Mouse (Mus musculus) stomach, embryonic 14.5 days (tissue): ENCODE measurements at regions not wholly inside any gene's neighbourhood (a gene's known extent, or its start where the extent isn't known, plus 50 kb on each side); places are given as distances from the start of the nearest gene placed in this dataset.

Experiments used
- ATAC-seq: fragments of 200-750 bp; cut with Nextera tagmentation; 2 replicates; pipeline ENCODE4 v1.8.0; 2017; ENCODE audit warnings: low read depth, moderate TSS enrichment; ENCODE audit not compliant: insufficient number of reproducible peaks, insufficient read depth, low FRiP score
- H3K27ac ChIP-seq: fragments of 300-500 bp; sonication (generic); 2 replicates; pipeline ENCODE4 v1.5.1; 2014; ENCODE audit warnings: mild to moderate bottlenecking, low read length, moderate library complexity, mixed read lengths
- H3K27me3 ChIP-seq: fragments of 300-500 bp; sonication (generic); 2 replicates; pipeline ENCODE4 v1.6.1; 2014; ENCODE audit warnings: low read length, control low read depth, mixed read lengths; ENCODE audit not compliant: control insufficient read depth, insufficient read depth
- H3K36me3 ChIP-seq: fragments of 300-500 bp; sonication (generic); 2 replicates; pipeline ENCODE4 v1.6.1; 2014; ENCODE audit warnings: mild to moderate bottlenecking, control low read depth, low read length, moderate library complexity, mixed read lengths; ENCODE audit not compliant: control insufficient read depth, insufficient read depth
- H3K4me1 ChIP-seq: fragments of 300-500 bp; sonication (generic); 2 replicates; pipeline ENCODE4 v1.6.1; 2014; ENCODE audit warnings: low read length, control low read depth, mixed read lengths; ENCODE audit not compliant: control insufficient read depth, insufficient read depth
- H3K4me2 ChIP-seq: fragments of 300-500 bp; sonication (generic); replicated peaks from 2 replicates; pipeline ENCODE4 v1.6.1; 2014; ENCODE audit warnings: low read depth, low read length, control low read depth
- H3K4me3 ChIP-seq: fragments of 300-500 bp; sonication (generic); 2 replicates; pipeline ENCODE4 v1.5.1; 2014; ENCODE audit warnings: low read depth, low read length, control low read depth
- H3K9ac ChIP-seq: fragments of 300-500 bp; sonication (generic); replicated peaks from 2 replicates; pipeline ENCODE4 v1.6.1; 2014; ENCODE audit warnings: low read depth, mild to moderate bottlenecking, control low read depth, low read length, moderate library complexity, mixed read lengths
- H3K9me3 ChIP-seq: fragments of 300-500 bp; sonication (generic); 2 replicates; pipeline ENCODE4 v1.6.1; 2016; ENCODE audit warnings: low read depth, low read length, control low read depth; ENCODE audit not compliant: control insufficient read depth
- WGBS: fragments of 180-500 bp; shearing (Covaris S2); extraction: QIAGEN DNeasy Blood & Tissue Kit; methylation state at CpG from one replicate; pipeline ENCODE4 v1.1.7; 2014; 5-methylcytosine and 5-hydroxymethylcytosine counted together

GRCm38 (mm10) chr13:63724293-63724692, 90.7 kb upstream of the Ercc6l2 start:
- H3K27me3 ChIP-seq: no peaks in the 10 kb centered on the region
- 0 out of 2 replicates have a peak overlapping the region, but pooled peaks have one; percentile 59 for H3K27ac ChIP-seq
- H3K9ac ChIP-seq: no peak overlapping the region
- no peak overlapping the region for H3K4me3 ChIP-seq
- 56% methylated on average over 2 of the region's 2 CpGs for WGBS
- peaks cover 32% of the 10 kb centered on the region for H3K4me1 ChIP-seq
- H3K36me3 ChIP-seq: no peaks in the 10 kb centered on the region
- H3K9me3 ChIP-seq: no peaks in the 10 kb centered on the region
- ATAC-seq: no peak
- H3K4me2 ChIP-seq: no peak overlapping the region

DNA sequence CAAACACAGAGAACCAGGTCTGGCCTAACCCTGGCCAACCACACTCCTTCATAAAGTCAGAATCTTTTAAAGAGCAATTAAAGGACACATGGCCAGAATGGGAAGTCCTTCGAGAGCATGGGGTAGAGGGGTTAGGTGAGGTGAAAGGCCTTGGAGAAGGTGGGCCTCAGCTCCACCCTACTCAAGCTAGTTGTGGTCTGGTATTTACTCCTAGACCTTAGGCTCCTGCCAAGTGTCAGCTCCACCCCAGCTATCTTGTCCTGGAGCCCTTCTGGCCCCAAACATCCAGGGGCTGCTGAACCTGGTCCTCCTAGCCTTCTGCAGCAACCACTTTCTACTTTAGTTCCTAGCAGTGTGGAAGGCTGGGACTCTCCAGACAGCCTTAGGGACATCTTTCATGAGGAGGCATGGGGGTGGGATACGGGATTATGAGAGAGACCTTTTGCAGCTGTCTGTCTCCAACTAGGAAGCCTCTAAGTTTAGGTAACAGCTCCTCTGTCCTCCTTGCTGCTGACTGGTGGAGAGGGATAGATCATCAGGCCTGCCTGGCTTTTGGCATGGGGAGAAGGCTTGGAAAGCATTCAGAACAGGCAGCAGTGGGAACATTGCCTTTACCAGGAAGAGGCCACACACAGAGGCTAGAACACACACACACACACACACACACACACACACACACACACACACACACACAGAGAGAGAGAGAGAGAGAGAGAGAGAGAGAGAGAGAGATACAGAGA, 90.0 kb upstream of the Ercc6l2 start:
- ATAC-seq: no peak
- no peak overlapping the region for H3K4me2 ChIP-seq
- no peak overlapping the region for H3K9ac ChIP-seq
- H3K36me3 ChIP-seq: no peaks in the 10 kb centered on the region
- H3K27ac ChIP-seq: peak overlapping the region; percentile 59
- H3K9me3 ChIP-seq: no peaks in the 10 kb centered on the region
- H3K4me3 ChIP-seq: no peak overlapping the region
- no peaks in the 10 kb centered on the region for H3K27me3 ChIP-seq
- peaks cover 25% of the 10 kb centered on the region for H3K4me1 ChIP-seq
- 51% methylated on average over 2 of the region's 2 CpGs for WGBS

DNA sequence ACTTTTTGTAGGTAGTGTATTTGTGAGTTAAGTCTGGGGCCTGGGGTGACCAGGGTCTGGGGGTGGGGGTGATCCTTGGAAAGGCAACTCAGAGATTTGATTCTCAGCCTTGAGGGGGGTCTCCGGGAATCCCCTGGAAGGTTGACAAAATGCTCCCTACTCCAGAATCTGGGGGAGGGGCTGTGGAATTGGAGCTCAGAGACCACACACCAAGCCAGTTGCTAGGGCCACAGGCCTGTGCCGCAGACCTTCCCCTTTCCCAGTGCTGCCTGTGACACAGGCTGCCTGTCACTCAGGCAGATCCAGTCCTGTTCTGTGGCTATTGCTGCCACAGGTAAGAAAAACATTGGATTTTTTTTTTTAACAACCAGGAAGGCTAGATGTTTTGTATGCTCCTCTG, 89.0 kb upstream of the Ercc6l2 start:
- no peaks in the 10 kb centered on the region for H3K9me3 ChIP-seq
- H3K36me3 ChIP-seq: no peaks in the 10 kb centered on the region
- 0 out of 2 replicates have a peak, but pooled peaks have one; percentile 31 for ATAC-seq
- H3K27ac ChIP-seq: peak overlapping the region; percentile 59
- WGBS: 14% methylated on average over 2 of the region's 2 CpGs
- no peak overlapping the region for H3K4me3 ChIP-seq
- no peaks in the 10 kb centered on the region for H3K27me3 ChIP-seq
- no peak overlapping the region for H3K4me2 ChIP-seq
- peaks cover 17% of the 10 kb centered on the region; the same call in 1 of the 2 replicates for H3K4me1 ChIP-seq
- no peak overlapping the region for H3K9ac ChIP-seq

- 81% methylated on average over 6 of the region's 6 CpGs for WGBS
These were observed 88.5 kb upstream of the Ercc6l2 start for GRCm38 (mm10) chr13:63726509-63726908.

DNA sequence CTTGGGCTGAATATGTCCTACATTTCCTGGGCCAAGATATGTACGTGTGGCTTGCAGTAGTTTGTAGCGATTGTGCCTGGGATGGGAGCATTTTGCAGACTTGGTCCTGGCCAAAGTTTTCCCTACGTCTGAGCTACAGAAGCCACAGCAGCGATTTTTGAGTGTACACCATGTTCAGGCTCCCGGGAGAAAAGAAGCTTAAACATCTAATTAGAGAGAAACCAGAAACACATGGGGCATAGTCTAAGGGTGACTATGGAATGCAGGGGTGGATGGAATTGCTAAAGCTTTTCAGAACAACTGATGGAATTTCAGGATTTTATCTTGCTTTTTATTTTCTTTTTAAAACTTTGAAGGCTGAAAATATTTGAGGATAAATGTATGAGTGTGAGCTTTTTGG, 79.3 kb upstream of the Ercc6l2 start:
- H3K9me3 ChIP-seq: no peaks in the 10 kb centered on the region
- H3K27ac ChIP-seq: no peak overlapping the region
- no peaks in the 10 kb centered on the region for H3K36me3 ChIP-seq
- no peak for ATAC-seq
- H3K9ac ChIP-seq: no peak overlapping the region
- no peak overlapping the region for H3K4me3 ChIP-seq
- no peaks in the 10 kb centered on the region for H3K27me3 ChIP-seq
- no peak overlapping the region for H3K4me2 ChIP-seq
- H3K4me1 ChIP-seq: 0 out of 2 replicates have a peak, but pooled peaks cover 3% of the 10 kb centered on the region
- WGBS: 80% methylated on average over 5 of the region's 5 CpGs

More at GRCm38 (mm10) chr13:63726509-63726908, 88.5 kb upstream of the Ercc6l2 start:
- no peaks in the 10 kb centered on the region for H3K9me3 ChIP-seq
- no peak overlapping the region for H3K9ac ChIP-seq
- peaks cover 15% of the 10 kb centered on the region; the same call in 1 of the 2 replicates for H3K4me1 ChIP-seq
- no peaks in the 10 kb centered on the region for H3K27me3 ChIP-seq
- H3K36me3 ChIP-seq: no peaks in the 10 kb centered on the region
- H3K27ac ChIP-seq: no peak overlapping the region
- no peak for ATAC-seq
- no peak overlapping the region for H3K4me3 ChIP-seq
- H3K4me2 ChIP-seq: no peak overlapping the region

GRCm38 (mm10) chr13:63741879-63742278, 73.2 kb upstream of the Ercc6l2 start:
- Histone ChIP-seq H3K9ac (no peak overlapping the region), H3K4me1 (no peaks in the 10 kb centered on the region), H3K9me3 (no peaks in the 10 kb centered on the region), H3K4me3 (no peak overlapping the region), H3K4me2 (no peak overlapping the region), H3K27me3 (no peaks in the 10 kb centered on the region), H3K27ac (no peak overlapping the region), H3K36me3 (no peaks in the 10 kb centered on the region)
- ATAC-seq: no peak
- WGBS: 72% methylated on average over 2 of the region's 2 CpGs

- ATAC-seq: no peak
- WGBS: 84% methylated on average over 2 of the region's 2 CpGs
- no peak overlapping the region for H3K9ac ChIP-seq
- H3K4me2 ChIP-seq: no peak overlapping the region
- no peaks in the 10 kb centered on the region for H3K4me1 ChIP-seq
- no peaks in the 10 kb centered on the region for H3K27me3 ChIP-seq
- H3K4me3 ChIP-seq: no peak overlapping the region
- H3K27ac ChIP-seq: no peak overlapping the region
- peaks cover 4% of the 10 kb centered on the region; the same call in 1 of the 2 replicates for H3K9me3 ChIP-seq
- no peaks in the 10 kb centered on the region for H3K36me3 ChIP-seq
These were observed 66.3 kb upstream of the Ercc6l2 start for GRCm38 (mm10) chr13:63748788-63749187.

DNA sequence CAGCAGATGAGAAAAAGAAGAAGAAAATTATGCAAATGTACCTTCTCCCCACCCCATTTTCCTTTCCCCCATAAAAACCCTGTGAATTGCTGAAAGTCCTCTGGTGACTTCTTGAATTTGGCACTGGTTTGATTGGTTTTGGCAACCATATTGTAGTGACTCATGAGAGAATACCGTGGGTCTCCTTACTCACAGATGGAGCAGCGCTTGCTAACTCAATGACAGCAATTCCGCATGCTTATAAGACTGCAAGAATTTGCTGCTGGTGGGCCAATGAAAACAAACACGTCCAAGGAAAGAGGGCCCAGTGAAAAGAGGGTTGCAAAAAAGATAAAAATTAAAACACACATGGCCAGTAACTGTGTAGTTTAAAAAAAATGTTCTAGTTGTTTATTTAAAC, 65.0 kb upstream of the Ercc6l2 start:
- H3K9ac ChIP-seq: no peak overlapping the region
- H3K9me3 ChIP-seq: peaks cover 4% of the 10 kb centered on the region; the same call in 1 of the 2 replicates
- H3K4me3 ChIP-seq: no peak overlapping the region
- no peak overlapping the region for H3K27ac ChIP-seq
- 71% methylated on average over 4 of the region's 4 CpGs for WGBS
- H3K4me1 ChIP-seq: no peaks in the 10 kb centered on the region
- H3K4me2 ChIP-seq: no peak overlapping the region
- no peak for ATAC-seq
- no peaks in the 10 kb centered on the region for H3K27me3 ChIP-seq
- H3K36me3 ChIP-seq: no peaks in the 10 kb centered on the region

GRCm38 (mm10) chr13:63751196-63751595, 63.8 kb upstream of the Ercc6l2 start:
- H3K27ac ChIP-seq: no peak overlapping the region
- H3K9ac ChIP-seq: no peak overlapping the region
- H3K4me2 ChIP-seq: no peak overlapping the region
- no peaks in the 10 kb centered on the region for H3K36me3 ChIP-seq
- H3K27me3 ChIP-seq: no peaks in the 10 kb centered on the region
- no peaks in the 10 kb centered on the region for H3K4me1 ChIP-seq
- no peak overlapping the region for H3K4me3 ChIP-seq
- WGBS: 57% methylated on average over 2 of the region's 2 CpGs
- ATAC-seq: no peak
- peaks cover 4% of the 10 kb centered on the region; the same call in 1 of the 2 replicates for H3K9me3 ChIP-seq
